Mouse (Mus musculus): ENCODE results near the gene Lbp.

DNA sequence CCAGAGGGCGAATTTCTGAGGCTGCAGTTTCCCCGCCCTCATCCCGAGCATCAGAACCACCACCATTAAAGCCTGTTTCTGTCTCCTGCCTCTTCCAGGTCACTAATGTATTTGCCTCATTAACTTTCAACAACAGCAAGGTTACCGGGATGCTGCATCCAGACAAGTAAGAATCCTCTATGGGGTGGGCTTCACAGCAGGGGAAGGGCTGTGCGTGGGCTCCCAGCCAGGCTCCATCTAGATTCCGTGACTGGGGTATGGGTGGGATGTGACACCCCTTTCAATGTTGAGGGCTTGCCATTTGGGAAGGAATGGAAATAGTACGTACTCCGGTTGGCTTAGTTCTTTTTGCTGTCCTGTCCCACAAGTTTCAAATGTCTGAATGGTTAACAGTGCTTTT, 19.3 kb downstream of the Lbp start:
- no peak for TF ChIP-seq GATA1 (IDR thresholded peaks at IDR 0.05; ENCODE audit: low read length)
- no peak for TF ChIP-seq TAL1 (IDR thresholded peaks at IDR 0.05; ENCODE audit: low read length)
